ENCODE assay signal across 8 mouse cellular contexts in genomic region chr12:104939372-104940026, GRCm38 (mm10).
DNase-seq lines count a peak whose midpoint lies in the region; ATAC-seq lines count a peak whose summit lies in the region.

No protein-coding gene starts in this region.

- H3K9me3 ChIP-seq in hindbrain, embryonic 15.5 days: no peaks in the 10 kb centered on the region

- no peak overlapping the region for H3K9ac ChIP-seq in hindbrain, embryonic 15.5 days

- no peaks in the 10 kb centered on the region for H3K27me3 ChIP-seq in hindbrain, embryonic 15.5 days

- H3K4me1 ChIP-seq in hindbrain, embryonic 15.5 days (replicated peaks): peaks cover 8% of the 10 kb centered on the region

- H3K36me3 ChIP-seq in hindbrain, embryonic 15.5 days: no peaks in the 10 kb centered on the region

- H3K4me2 ChIP-seq in hindbrain, embryonic 15.5 days: 0 out of 2 replicates have a peak overlapping the region, but pooled peaks have one; percentile 18

- no peak overlapping the region for H3K27ac ChIP-seq in hindbrain, embryonic 15.5 days (replicated peaks)

- DNase-seq in T-cell, adult 2 months (ENCODE audit: low spot score): peak; percentile 19
- peak; percentile 96 for DNase-seq in cerebellum, adult 9-10 months
- peak; percentile 72 to 90 for DNase-seq in layer of hippocampus, postnatal 25 days (ENCODE audit: extremely low spot score in 1 of 2, low spot score in 1 of 2)
- peak; percentile 59 for DNase-seq in lung, postnatal 25 days (ENCODE audit: low spot score)
- peak; percentile 64 for DNase-seq in retina, postnatal 7 days (ENCODE audit: low read depth, low spot score)
- peak; percentile 72 for DNase-seq in urinary bladder, postnatal 25 days (ENCODE audit: low spot score)

- 35% methylated on average over 13 of the region's 13 CpGs for WGBS in hindbrain, embryonic 15.5 days

- ATAC-seq in frontal cortex, adult (ENCODE audit: low TSS enrichment): peak; percentile 79
- ATAC-seq in hindbrain, embryonic 15.5 days (ENCODE audit: low FRiP score, low read depth): peak; percentile 83

- no peak overlapping the region for H3K4me3 ChIP-seq in hindbrain, embryonic 15.5 days

Comparison
In these comparisons a context has a peak if more than half of its experiments do, and no peak if none do; other contexts are left out.
1. DNase-seq: peak in every context shown above with its lines; median percentile 96 in cerebellum, adult 9-10 months; 81 in layer of hippocampus, postnatal 25 days; 72 in urinary bladder, postnatal 25 days; 64 in retina, postnatal 7 days; 59 in lung, postnatal 25 days; 19 in T-cell, adult 2 months.